Mouse (Mus musculus) hindbrain, embryonic 16.5 days (tissue): ENCODE data around the gene Casq2. TPM values are rescaled to one million over a fixed set of nuclear protein-coding genes. Genes with fewer than 3 reads are reported as not detected.

Experiments
- ATAC-seq: fragments of 200-750 bp; cut with Nextera tagmentation; 2 replicates; pipeline ENCODE4 v1.8.0; 2017; ENCODE audit warnings: moderate TSS enrichment, moderate library complexity
- H3K27ac ChIP-seq: fragments of 300-500 bp; sonication (generic); 2 replicates; pipeline ENCODE4 v1.5.1; 2014; ENCODE audit warnings: low read depth, mild to moderate bottlenecking, control low read depth, low read length, moderate library complexity
- H3K27me3 ChIP-seq: fragments of 300-500 bp; sonication (generic); replicated peaks from 2 replicates; pipeline ENCODE4 v1.6.1; 2014; ENCODE audit warnings: low read length; ENCODE audit not compliant: control insufficient read depth, insufficient read depth
- H3K36me3 ChIP-seq: fragments of 300-500 bp; sonication (generic); 2 replicates; pipeline ENCODE4 v1.6.1; 2014; ENCODE audit warnings: mild to moderate bottlenecking, low read length, moderate library complexity, mixed read lengths; ENCODE audit not compliant: control insufficient read depth, insufficient read depth
- H3K4me1 ChIP-seq: fragments of 300-500 bp; sonication (generic); 2 replicates; pipeline ENCODE4 v1.6.1; 2014; ENCODE audit warnings: low read depth, low read length; ENCODE audit not compliant: control insufficient read depth, insufficient read depth
- H3K4me2 ChIP-seq: fragments of 300-500 bp; sonication (generic); 2 replicates; pipeline ENCODE4 v1.6.1; 2014; ENCODE audit warnings: mild to moderate bottlenecking, low read length, control low read depth, moderate library complexity
- H3K4me3 ChIP-seq: fragments of 300-500 bp; sonication (generic); 2 replicates; pipeline ENCODE4 v1.5.1; 2014; ENCODE audit warnings: mild to moderate bottlenecking, low read length, control low read depth, moderate library complexity
- H3K9ac ChIP-seq: fragments of 300-500 bp; sonication (generic); 2 replicates; pipeline ENCODE4 v1.6.1; 2014; ENCODE audit warnings: low read depth, mild to moderate bottlenecking, control low read depth, low read length, moderate library complexity
- H3K9me3 ChIP-seq: fragments of 300-500 bp; sonication (generic); 2 replicates; pipeline ENCODE4 v1.6.1; 2014; ENCODE audit warnings: mild to moderate bottlenecking, low read length, moderate library complexity; ENCODE audit not compliant: control insufficient read depth
- WGBS: fragments of 180-500 bp; shearing (Covaris S2); extraction: QIAGEN DNeasy Blood & Tissue Kit; methylation state at CpG from one replicate; pipeline ENCODE4 v1.1.7; 2014; 5-methylcytosine and 5-hydroxymethylcytosine counted together
- polyA plus RNA-seq: library from polyadenylated mRNA; unstranded; fragments of >200 nt; fragmentation: Nextera tagmentation; extraction: Ambion mirVana; gene quantifications from 2 replicates; pipeline ENCODE4 v1.2.1, GENCODE M21; 2015

The Casq2 gene
- polyA plus RNA-seq, 1 experiment from 2014 or later, result 0.76 TPM

DNA sequence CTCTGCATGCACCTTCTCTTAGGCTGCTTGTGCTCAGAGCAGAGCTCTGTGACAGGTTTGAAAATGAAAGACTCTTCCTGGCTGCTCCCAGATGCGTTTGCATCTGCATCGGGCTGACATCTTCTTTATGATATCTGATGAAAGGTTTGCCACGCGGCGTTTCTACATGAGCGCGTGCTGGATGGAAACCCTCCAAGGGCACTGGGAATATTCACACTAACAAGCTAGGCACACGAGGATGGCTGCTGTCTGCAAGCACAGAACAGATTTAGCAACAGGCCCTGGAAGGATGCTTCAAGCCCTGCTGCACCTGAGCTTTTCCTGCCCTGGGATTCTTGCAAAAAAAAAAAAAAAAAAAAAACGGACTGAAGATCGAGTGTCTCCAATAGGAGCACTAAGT is 50.9 kb downstream of the Casq2 start:
- no peaks in the 10 kb centered on the region for H3K9me3 ChIP-seq
- H3K36me3 ChIP-seq, result no peaks in the 10 kb centered on the region
- no peak overlapping the region for H3K4me3 ChIP-seq
- no peak overlapping the region for H3K4me2 ChIP-seq
- peak overlapping the region; percentile 12 for H3K27ac ChIP-seq
- peak; percentile 59; the same call in 1 of the 2 replicates for ATAC-seq
- H3K27me3 ChIP-seq, result no peaks in the 10 kb centered on the region
- no peak overlapping the region for H3K9ac ChIP-seq
- 61% methylated on average over 10 of the region's 10 CpGs for WGBS
- H3K4me1 ChIP-seq, result peaks cover 6% of the 10 kb centered on the region; the same call in 1 of the 2 replicates

DNA sequence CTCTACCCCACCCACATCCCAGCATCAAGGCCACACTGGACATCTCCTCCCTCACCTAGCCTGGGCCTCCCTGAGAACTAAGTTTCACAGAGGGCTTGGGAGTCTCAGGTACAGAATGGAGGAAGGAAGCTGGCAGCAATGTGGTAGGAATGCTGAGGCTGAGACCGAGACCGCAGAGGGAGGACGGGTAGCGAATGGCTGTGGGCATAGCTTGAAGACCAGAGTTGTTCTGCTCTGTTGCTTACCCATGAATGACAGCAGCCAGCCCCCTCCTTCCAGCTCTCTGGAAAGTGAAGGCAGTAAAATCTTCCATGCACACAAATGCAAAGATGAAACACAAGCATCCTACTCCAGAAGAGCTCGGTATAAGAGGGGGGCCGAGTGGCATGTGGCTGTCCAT is 52.7 kb downstream of the Casq2 start:
- H3K9ac ChIP-seq, result no peak overlapping the region
- peaks cover 6% of the 10 kb centered on the region; the same call in 1 of the 2 replicates for H3K4me1 ChIP-seq
- no peak for ATAC-seq
- H3K27me3 ChIP-seq, result no peaks in the 10 kb centered on the region
- 61% methylated on average over 6 of the region's 6 CpGs for WGBS
- no peaks in the 10 kb centered on the region for H3K36me3 ChIP-seq
- H3K27ac ChIP-seq, result no peak overlapping the region
- no peaks in the 10 kb centered on the region for H3K9me3 ChIP-seq
- H3K4me2 ChIP-seq, result no peak overlapping the region
- H3K4me3 ChIP-seq, result no peak overlapping the region

DNA sequence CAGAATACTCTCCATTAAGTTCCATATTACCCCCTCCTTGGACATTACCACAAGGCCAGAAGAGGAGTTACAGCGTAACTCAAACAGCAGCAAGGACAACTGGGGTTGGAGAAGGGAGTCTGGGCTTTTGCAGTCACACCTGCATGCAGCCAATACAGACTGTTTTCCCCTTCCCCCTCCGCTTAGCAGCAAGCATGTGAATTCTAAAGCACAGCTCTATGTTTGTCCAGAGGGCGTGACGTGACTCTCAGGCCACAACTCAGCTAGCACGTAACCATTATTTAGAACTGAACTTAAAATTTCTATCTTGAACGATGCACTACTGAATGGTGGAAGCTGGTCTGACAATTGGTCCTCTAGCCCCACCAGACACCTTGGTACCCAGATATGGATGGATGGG is 54.4 kb downstream of the Casq2 start:
- no peak overlapping the region for H3K27ac ChIP-seq
- no peak overlapping the region for H3K4me2 ChIP-seq
- no peaks in the 10 kb centered on the region for H3K36me3 ChIP-seq
- peaks cover 4% of the 10 kb centered on the region; the same call in 1 of the 2 replicates for H3K4me1 ChIP-seq
- no peaks in the 10 kb centered on the region for H3K9me3 ChIP-seq
- no peak for ATAC-seq
- WGBS, result 91% methylated on average over 6 of the region's 6 CpGs
- no peaks in the 10 kb centered on the region for H3K27me3 ChIP-seq
- H3K9ac ChIP-seq, result no peak overlapping the region
- no peak overlapping the region for H3K4me3 ChIP-seq

DNA sequence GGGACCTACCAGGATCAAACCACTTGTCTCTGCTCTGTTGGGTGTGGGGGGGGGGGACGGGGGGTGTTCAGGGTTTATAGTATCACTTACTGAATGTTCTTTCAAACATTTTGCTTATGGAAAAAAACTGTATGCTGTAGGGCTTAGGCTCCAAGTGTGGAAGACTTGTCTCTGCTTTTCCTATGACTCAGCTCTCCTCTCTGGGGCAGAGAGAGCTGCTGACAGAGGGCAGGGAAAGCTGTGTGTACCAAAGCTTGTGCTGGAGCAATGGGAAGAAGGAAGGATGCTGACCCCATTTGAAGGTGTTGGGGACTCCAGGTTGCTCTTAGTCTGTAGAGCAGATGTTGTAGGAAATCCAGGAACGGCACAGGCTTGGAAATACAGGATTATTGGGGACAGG is 55.2 kb downstream of the Casq2 start:
- H3K4me3 ChIP-seq, result no peak overlapping the region
- H3K27ac ChIP-seq, result no peak overlapping the region
- 0 out of 2 replicates have a peak, but pooled peaks cover 4% of the 10 kb centered on the region for H3K4me1 ChIP-seq
- no peaks in the 10 kb centered on the region for H3K9me3 ChIP-seq
- H3K9ac ChIP-seq, result no peak overlapping the region
- H3K27me3 ChIP-seq, result no peaks in the 10 kb centered on the region
- WGBS, result 85% methylated on average over 2 of the region's 2 CpGs
- H3K4me2 ChIP-seq, result no peak overlapping the region
- no peaks in the 10 kb centered on the region for H3K36me3 ChIP-seq
- no peak for ATAC-seq

DNA sequence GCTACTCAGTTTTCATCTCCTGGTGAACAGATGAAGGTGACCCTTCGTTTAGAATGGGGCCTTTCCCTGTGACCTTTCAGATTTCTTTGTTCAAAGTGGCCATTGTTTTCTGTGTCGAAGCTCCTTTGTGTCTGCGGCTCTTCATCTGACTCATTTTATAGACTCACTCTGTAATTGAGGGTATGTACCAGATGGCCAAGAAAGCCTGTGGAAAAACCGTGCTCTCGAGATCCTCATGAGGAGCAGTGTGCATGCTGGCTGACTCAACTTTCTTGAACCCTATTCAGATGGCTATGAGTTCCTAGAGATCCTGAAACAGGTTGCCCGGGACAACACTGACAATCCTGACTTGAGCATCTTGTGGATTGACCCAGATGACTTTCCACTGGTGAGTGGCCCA is 55.7 kb downstream of the Casq2 start:
- 0 out of 2 replicates have a peak, but pooled peaks cover 3% of the 10 kb centered on the region for H3K4me1 ChIP-seq
- no peaks in the 10 kb centered on the region for H3K36me3 ChIP-seq
- H3K27ac ChIP-seq, result no peak overlapping the region
- no peak for ATAC-seq
- 30% methylated on average over 6 of the region's 6 CpGs for WGBS
- no peaks in the 10 kb centered on the region for H3K27me3 ChIP-seq
- H3K4me2 ChIP-seq, result no peak overlapping the region
- H3K9me3 ChIP-seq, result no peaks in the 10 kb centered on the region
- H3K4me3 ChIP-seq, result no peak overlapping the region
- no peak overlapping the region for H3K9ac ChIP-seq

DNA sequence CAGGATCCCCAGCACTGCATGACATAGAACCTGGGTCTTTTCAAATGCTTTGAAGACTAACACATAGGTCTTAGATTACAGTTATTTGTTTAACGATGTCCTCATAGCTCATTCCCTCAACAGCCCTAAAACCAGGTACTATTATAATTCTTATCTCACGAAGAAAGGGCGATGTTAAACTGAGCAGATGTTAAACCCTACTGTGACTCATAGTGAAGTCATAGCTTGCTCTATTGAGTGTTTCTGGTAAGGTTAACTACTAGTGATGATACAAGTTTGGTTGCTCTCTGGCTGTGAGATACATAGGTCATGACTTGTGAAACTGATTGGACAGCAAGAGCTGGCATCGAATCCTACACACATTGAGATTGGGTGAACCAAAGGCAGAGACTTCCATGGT is 56.7 kb downstream of the Casq2 start:
- Histone ChIP-seq H3K4me3 (no peak overlapping the region), H3K9ac (no peak overlapping the region), H3K4me2 (no peak overlapping the region), H3K27ac (no peak overlapping the region), H3K27me3 (no peaks in the 10 kb centered on the region), H3K36me3 (no peaks in the 10 kb centered on the region), H3K9me3 (no peaks in the 10 kb centered on the region), H3K4me1 (no peaks in the 10 kb centered on the region)
- WGBS, result 98% methylated on average over 4 of the region's 4 CpGs
- no peak for ATAC-seq

DNA sequence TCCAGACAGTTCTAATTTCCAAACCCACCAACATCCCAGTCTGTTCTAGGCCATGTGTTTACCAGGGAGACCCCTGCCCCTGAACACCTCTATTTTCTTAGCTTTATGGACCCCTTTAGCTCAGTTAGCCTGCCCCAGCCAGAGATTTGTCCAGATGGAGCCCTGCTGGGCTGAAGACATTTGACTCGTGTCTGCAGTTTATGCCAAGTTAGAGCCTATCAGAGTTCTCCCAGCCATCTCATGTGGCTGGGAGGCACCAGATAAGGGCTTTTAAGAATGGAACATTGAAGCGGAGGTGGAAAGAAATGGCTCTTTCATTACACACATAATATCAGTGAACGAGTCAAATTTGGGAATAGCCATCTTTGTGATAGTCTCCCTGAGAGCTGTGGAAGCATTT is 57.3 kb downstream of the Casq2 start:
- Histone ChIP-seq H3K36me3 (no peaks in the 10 kb centered on the region), H3K27ac (no peak overlapping the region), H3K4me3 (no peak overlapping the region), H3K9ac (no peak overlapping the region), H3K27me3 (no peaks in the 10 kb centered on the region), H3K4me1 (no peaks in the 10 kb centered on the region), H3K4me2 (no peak overlapping the region), H3K9me3 (no peaks in the 10 kb centered on the region)
- 86% methylated on average over 3 of the region's 3 CpGs for WGBS
- no peak for ATAC-seq

DNA sequence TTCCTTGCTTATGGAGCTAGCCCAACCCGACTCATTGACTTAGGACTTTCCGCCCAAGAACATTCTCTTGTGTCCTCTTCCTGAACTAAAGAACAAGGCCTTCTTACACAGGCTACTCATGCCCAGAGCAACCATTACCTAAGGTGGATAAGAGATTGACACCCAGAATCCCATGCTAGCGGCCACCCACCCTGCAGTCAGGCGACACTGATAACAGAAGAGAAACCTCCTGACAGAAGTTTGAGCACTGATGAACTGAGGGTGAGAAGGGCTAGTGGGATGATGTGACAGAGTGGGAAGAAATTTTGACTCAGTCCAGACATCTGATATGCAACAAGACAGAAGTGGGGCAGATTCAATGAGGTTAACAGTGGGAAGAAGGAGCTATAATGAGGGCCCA is 58.2 kb downstream of the Casq2 start:
- Histone ChIP-seq H3K27me3 (no peaks in the 10 kb centered on the region), H3K9ac (no peak overlapping the region), H3K9me3 (no peaks in the 10 kb centered on the region), H3K4me3 (no peak overlapping the region), H3K4me1 (no peaks in the 10 kb centered on the region), H3K27ac (no peak overlapping the region), H3K36me3 (no peaks in the 10 kb centered on the region), H3K4me2 (no peak overlapping the region)
- 99% methylated on average over 4 of the region's 4 CpGs for WGBS
- ATAC-seq, result no peak

DNA sequence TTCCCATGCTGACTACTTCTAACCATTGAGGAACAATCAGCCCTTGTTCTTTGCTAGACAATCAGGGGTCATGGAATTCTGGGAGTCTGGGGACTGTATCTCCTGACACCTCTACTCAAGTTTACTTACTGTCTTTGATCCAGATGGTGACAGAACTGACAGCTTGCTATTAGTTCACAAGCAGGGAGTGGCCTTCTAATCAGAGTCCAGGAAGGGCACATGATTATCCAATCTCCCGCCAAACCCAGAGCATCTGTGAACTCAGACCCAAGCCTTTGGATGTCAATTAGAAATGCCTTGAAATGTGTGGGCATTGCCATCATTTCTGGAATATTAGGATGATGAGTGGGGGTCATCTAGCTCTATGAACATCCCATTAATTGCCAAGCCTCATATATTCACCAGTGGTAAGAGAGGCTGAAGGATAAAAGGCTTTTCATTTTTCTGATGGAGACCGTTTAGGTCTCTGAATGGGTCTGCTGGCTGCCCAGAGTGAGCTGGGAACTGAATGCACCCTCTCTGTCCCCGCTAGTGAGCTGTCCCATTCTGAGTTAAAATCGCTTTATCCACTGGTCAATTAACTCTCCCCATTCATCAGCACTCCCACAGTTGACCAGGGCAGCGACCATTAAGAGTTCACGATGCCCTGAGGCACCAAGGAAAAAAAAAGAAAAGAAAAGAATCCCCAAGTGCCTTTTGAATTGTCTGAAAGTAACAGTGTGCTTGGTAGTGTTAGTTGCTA is 59.6 kb downstream of the Casq2 start:
- 28% methylated on average over 6 of the region's 6 CpGs for WGBS

More for the DNA sequence above, 59.6 kb downstream of the Casq2 start:
- Histone ChIP-seq H3K27me3 (no peaks in the 10 kb centered on the region), H3K9me3 (no peaks in the 10 kb centered on the region), H3K27ac (no peak overlapping the region), H3K4me2 (no peak overlapping the region), H3K4me1 (no peaks in the 10 kb centered on the region), H3K4me3 (no peak overlapping the region), H3K9ac (no peak overlapping the region), H3K36me3 (no peaks in the 10 kb centered on the region)
- ATAC-seq, result no peak; the same call in 1 of the 2 replicates
